In genomic region chr13:43548617-43549016, GRCm38 (mm10) we compare ENCODE assay signal across 29 mouse cellular contexts. TPM values are rescaled to one million over a fixed set of nuclear protein-coding genes. Genes with fewer than 3 reads are reported as not detected.
A peak's percentile ranks its signal among the peaks of the same experiment; 100 is the strongest.
DNase-seq lines count a peak whose midpoint lies in the region; ATAC-seq and TF ChIP-seq lines count a peak whose summit lies in the region.
"Had no signal": no experiment of that assay in that cellular context is flagged by ENCODE, and none has a peak within 500 bp of the region (broad histone marks: within the 10 kb centered on the region; RNA-seq: fewer than 3 reads in every experiment).

No protein-coding gene starts in this region.

- peak; percentile 86 for DNase-seq in kidney, adult 11 months
- peak; percentile 93 for DNase-seq in kidney, adult 9 months
- DNase-seq in kidney, postnatal 25 days, result peak; percentile 68 to 90
- DNase-seq in lung, adult 18-20 months, result no peak
- no peak for DNase-seq in urinary bladder, postnatal 25 days (ENCODE audit: low spot score)
- DNase-seq: adrenal gland, adult 8-10 months; cerebellum, adult 11 months; cerebellum, postnatal 14 days; forebrain, postnatal 0 days; gastrocnemius, postnatal 14 days; left cerebral cortex, postnatal 4 days; retina, postnatal 1 day; thymus, adult 2 months; thymus, postnatal 4 days had no signal

- H3K9me3 ChIP-seq in kidney, embryonic 14.5 days (ENCODE audit: control insufficient read depth, low read length), result no peaks in the 10 kb centered on the region
- H3K9me3 ChIP-seq: G1E; hindbrain, embryonic 12.5 days; limb, embryonic 15.5 days; neural tube, embryonic 13.5 days had no signal

- H3K36me3 ChIP-seq in kidney, embryonic 14.5 days (ENCODE audit: control insufficient read depth, insufficient read depth, low read length), result peaks cover 15% of the 10 kb centered on the region

- H3K27me3 ChIP-seq in kidney, embryonic 14.5 days (ENCODE audit: control insufficient read depth, insufficient read depth, low read length), result no peaks in the 10 kb centered on the region
- H3K27me3 ChIP-seq: hindbrain, embryonic 12.5 days; limb, embryonic 15.5 days; megakaryocyte, embryonic 14.5 days; neural tube, embryonic 13.5 days; Patski had no signal

- no peak overlapping the region for H3K9ac ChIP-seq in kidney, embryonic 14.5 days (ENCODE audit: low read depth, low read length)
- H3K9ac ChIP-seq: forebrain, postnatal 0 days; hindbrain, embryonic 12.5 days; limb, embryonic 15.5 days; neural tube, embryonic 13.5 days had no signal

- TF ChIP-seq CTCF in bone marrow macrophage, adult 2 months (IDR thresholded peaks at IDR 0.05; ENCODE audit: low read depth, low read length), result no peak

- no peak overlapping the region for H3K27ac ChIP-seq in kidney, embryonic 14.5 days (ENCODE audit: low read depth, low read length)
- H3K27ac ChIP-seq in bone marrow macrophage, adult 2 months (ENCODE audit: insufficient read depth, low read depth, low read length), result peak overlapping the region; percentile 80; the same call in 1 of the 2 replicates
- H3K27ac ChIP-seq: forebrain, embryonic 10.5 days; hindbrain, embryonic 12.5 days; left cerebral cortex, adult 2 months; limb, embryonic 15.5 days; neural tube, embryonic 13.5 days; stomach, postnatal 0 days had no signal

- no peaks in the 10 kb centered on the region for H3K4me1 ChIP-seq in kidney, embryonic 14.5 days (ENCODE audit: control insufficient read depth, insufficient read depth, low read length)
- peaks cover 21% of the 10 kb centered on the region for H3K4me1 ChIP-seq in bone marrow macrophage, adult 2 months (ENCODE audit: control insufficient read depth, insufficient read depth, low read length)
- H3K4me1 ChIP-seq: forebrain, embryonic 10.5 days; hindbrain, embryonic 12.5 days; limb, embryonic 15.5 days; neural tube, embryonic 13.5 days had no signal

- no peak overlapping the region for H3K4me2 ChIP-seq in kidney, embryonic 14.5 days (replicated peaks; ENCODE audit: low read depth, low read length)
- H3K4me2 ChIP-seq: hindbrain, embryonic 12.5 days; limb, embryonic 15.5 days; neural tube, embryonic 13.5 days had no signal

- 74% methylated on average over 5 of the region's 5 CpGs for WGBS in kidney, embryonic 14.5 days

- no peak for TF ChIP-seq POLR2A in bone marrow macrophage, adult 2 months (IDR thresholded peaks at IDR 0.05; ENCODE audit: borderline replicate concordance, low read depth, low read length)

- no peak overlapping the region for H3K4me3 ChIP-seq in kidney, embryonic 14.5 days (ENCODE audit: low read length)
- no peak overlapping the region for H3K4me3 ChIP-seq in bone marrow macrophage, adult 2 months (ENCODE audit: insufficient read depth, low read length)
- H3K4me3 ChIP-seq: forebrain, embryonic 10.5 days; hindbrain, embryonic 12.5 days; left cerebral cortex, adult 2 months; limb, embryonic 15.5 days; myocyte; neural tube, embryonic 13.5 days had no signal

- ATAC-seq in kidney, embryonic 14.5 days (ENCODE audit: low FRiP score, low TSS enrichment), result no peak
- no peak for ATAC-seq in megakaryocyte-erythroid progenitor cell, adult 5-6 weeks (replicated peaks; ENCODE audit: low FRiP score, low TSS enrichment, poor library complexity, severe bottlenecking)
- ATAC-seq: forebrain, postnatal 0 days; lung, postnatal 0 days; midbrain, embryonic 16.5 days; Patski had no signal

RNA-seq across cellular contexts. Expression of gene Mcur1, which starts 11.4 kb away (rescaled TPM):
- polyA plus RNA-seq in kidney, embryonic 14.5 days (2014; fragmentation: Nextera tagmentation; extraction: Ambion mirVana), result 12.8 and 21.5 TPM in 2 replicates
- polyA plus RNA-seq in bone marrow macrophage, adult 2 months (2012; ENCODE audit: insufficient read depth, insufficient read length, missing spikeins), result 40.0 and 40.2 TPM in 2 replicates
- total RNA-seq in megakaryocyte-erythroid progenitor cell, adult 5-6 weeks (2014; fragmentation: Nextera tagmentation), result 17.0 and 21.1 TPM in 2 replicates
- total RNA-seq in megakaryocyte-erythroid progenitor cell, adult 5-6 weeks (2017), result 10.9 and 14.2 TPM in 2 replicates

Comparison
In these comparisons a context has a peak if more than half of its experiments do, and no peak if none do; other contexts are left out.
1. DNase-seq: peak in kidney, adult 11 months (single experiment), kidney, adult 9 months (single experiment) and kidney, postnatal 25 days (2 of 2); none in lung, adult 18-20 months (0 of 2) and urinary bladder, postnatal 25 days (single experiment).